Mouse (Mus musculus) hindbrain, embryonic 12.5 days (tissue): ENCODE data around the gene Nos1ap. TPM values are rescaled to one million over a fixed set of nuclear protein-coding genes. Genes with fewer than 3 reads are reported as not detected.

Source experiments
- ATAC-seq: fragments of 200-750 bp; cut with Nextera tagmentation; 2 replicates; pipeline ENCODE4 v1.8.0; 2017; ENCODE audit warnings: moderate TSS enrichment; ENCODE audit not compliant: low FRiP score
- H3K27ac ChIP-seq: fragments of 300-500 bp; sonication (generic); 2 replicates; pipeline ENCODE4 v1.5.1; 2016; ENCODE audit warnings: mild to moderate bottlenecking
- H3K27me3 ChIP-seq: fragments of 300-500 bp; sonication (generic); 2 replicates; pipeline ENCODE4 v1.6.1; 2016; ENCODE audit warnings: mild to moderate bottlenecking
- H3K36me3 ChIP-seq: fragments of 300-500 bp; sonication (generic); 2 replicates; pipeline ENCODE4 v1.6.1; 2016; ENCODE audit warnings: mild to moderate bottlenecking
- H3K4me1 ChIP-seq: fragments of 300-500 bp; sonication (generic); 2 replicates; pipeline ENCODE4 v1.6.1; 2016
- H3K4me2 ChIP-seq: fragments of 300-500 bp; sonication (generic); replicated peaks from 2 replicates; pipeline ENCODE4 v1.6.1; 2016; ENCODE audit warnings: mild to moderate bottlenecking
- H3K4me3 ChIP-seq: fragments of 300-500 bp; sonication (generic); 2 replicates; pipeline ENCODE4 v1.5.1; 2016; ENCODE audit warnings: mild to moderate bottlenecking
- H3K9ac ChIP-seq: fragments of 300-500 bp; sonication (generic); 2 replicates; pipeline ENCODE4 v1.6.1; 2016; ENCODE audit warnings: mild to moderate bottlenecking, moderate library complexity
- H3K9me3 ChIP-seq: fragments of 300-500 bp; sonication (generic); replicated peaks from 2 replicates; pipeline ENCODE4 v1.6.1; 2016; ENCODE audit warnings: mild to moderate bottlenecking
- WGBS: fragments of 180-500 bp; shearing (Covaris S2); methylation state at CpG from one replicate; pipeline ENCODE4 v1.1.7; 2016; 5-methylcytosine and 5-hydroxymethylcytosine counted together
- polyA plus RNA-seq: library from polyadenylated mRNA; unstranded; fragments of >200 nt; fragmentation: Nextera tagmentation; extraction: Ambion mirVana; gene quantifications from 2 replicates; pipeline ENCODE4 v1.2.1, GENCODE M21; 2016

Gene Nos1ap
- polyA plus RNA-seq, 1 experiment from 2014 or later: 22.7 TPM

DNA sequence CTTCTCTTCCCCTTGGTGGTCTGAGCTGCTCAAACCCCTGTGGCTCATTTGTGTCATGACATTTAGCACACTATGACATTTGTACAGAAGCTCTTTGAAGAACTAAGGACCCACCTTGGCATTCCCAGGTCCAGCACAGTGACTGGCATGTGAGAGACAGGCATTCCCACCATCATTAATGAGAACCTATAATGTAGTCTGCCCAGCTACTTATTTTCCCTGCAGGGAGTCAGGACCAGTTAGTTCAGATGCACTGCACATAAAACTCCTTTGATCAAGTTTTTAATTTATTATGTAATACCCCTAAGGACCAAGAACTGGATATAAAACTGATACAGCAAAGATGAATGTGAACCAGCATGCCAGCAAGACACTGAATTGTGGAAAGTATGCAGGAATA, 238.6 kb downstream of the Nos1ap start:
- ATAC-seq: no peak
- no peak overlapping the region for H3K9ac ChIP-seq
- H3K4me2 ChIP-seq: no peak overlapping the region
- H3K27ac ChIP-seq: no peak overlapping the region
- no peaks in the 10 kb centered on the region for H3K27me3 ChIP-seq
- H3K9me3 ChIP-seq: no peaks in the 10 kb centered on the region
- H3K4me3 ChIP-seq: no peak overlapping the region
- H3K4me1 ChIP-seq: no peaks in the 10 kb centered on the region
- no peaks in the 10 kb centered on the region for H3K36me3 ChIP-seq

- Histone ChIP-seq H3K4me3 (no peak overlapping the region), H3K9ac (no peak overlapping the region), H3K36me3 (no peaks in the 10 kb centered on the region), H3K27ac (no peak overlapping the region), H3K9me3 (no peaks in the 10 kb centered on the region), H3K27me3 (no peaks in the 10 kb centered on the region), H3K4me2 (no peak overlapping the region), H3K4me1 (no peaks in the 10 kb centered on the region)
- ATAC-seq: no peak
- WGBS: 76% methylated on average over 3 of the region's 3 CpGs
Measured at GRCm38 (mm10) chr1:170346266-170346665, 243.4 kb downstream of the Nos1ap start.

DNA sequence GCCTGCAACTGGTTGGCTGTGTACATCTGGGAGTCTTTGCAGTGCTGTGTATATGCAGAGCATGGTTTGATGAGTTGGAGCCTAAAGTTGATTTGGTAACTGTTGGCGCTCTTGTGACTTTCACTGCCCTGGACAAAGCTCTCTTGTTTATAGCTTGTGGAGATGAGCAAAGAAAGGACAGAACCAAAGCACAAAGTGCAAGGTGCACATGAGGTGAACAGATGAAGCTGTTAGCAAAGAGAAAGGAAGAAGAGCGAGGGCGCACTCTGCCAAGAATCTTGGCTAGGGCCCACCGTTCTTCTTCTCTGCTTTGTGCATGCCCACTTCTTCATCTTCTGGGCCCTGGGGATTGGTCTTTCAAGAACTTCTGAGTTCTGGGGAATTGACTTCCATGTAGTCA, 245.8 kb downstream of the Nos1ap start:
- Histone ChIP-seq H3K27ac (no peak overlapping the region), H3K4me3 (no peak overlapping the region), H3K4me2 (no peak overlapping the region), H3K9me3 (no peaks in the 10 kb centered on the region), H3K9ac (no peak overlapping the region), H3K27me3 (no peaks in the 10 kb centered on the region), H3K4me1 (no peaks in the 10 kb centered on the region), H3K36me3 (no peaks in the 10 kb centered on the region)
- WGBS: 100% methylated on average over 4 of the region's 4 CpGs
- ATAC-seq: no peak

DNA sequence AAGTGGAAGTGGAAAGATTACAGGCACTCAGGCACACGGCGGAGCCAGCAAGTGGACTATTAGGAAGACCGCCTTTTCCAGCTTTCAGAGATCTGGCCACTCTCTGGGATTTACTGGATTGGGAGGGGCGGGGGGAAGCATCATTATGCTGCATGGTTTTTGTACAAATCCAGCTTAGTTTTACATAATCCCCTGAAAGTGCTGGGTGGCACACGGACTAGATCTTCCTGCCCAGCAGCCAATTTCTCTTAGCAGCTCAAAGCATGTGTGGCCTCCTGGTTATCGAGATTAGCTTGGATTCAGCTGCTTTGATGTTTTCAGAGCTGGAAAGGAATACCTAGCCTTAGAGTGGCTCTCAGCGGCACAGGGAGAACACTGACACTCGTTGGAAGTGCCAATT, 246.6 kb downstream of the Nos1ap start:
- no peak for ATAC-seq
- H3K4me3 ChIP-seq: no peak overlapping the region
- H3K27ac ChIP-seq: no peak overlapping the region
- H3K9me3 ChIP-seq: no peaks in the 10 kb centered on the region
- H3K4me2 ChIP-seq: no peak overlapping the region
- H3K27me3 ChIP-seq: no peaks in the 10 kb centered on the region
- no peaks in the 10 kb centered on the region for H3K4me1 ChIP-seq
- H3K36me3 ChIP-seq: no peaks in the 10 kb centered on the region
- no peak overlapping the region for H3K9ac ChIP-seq
- 81% methylated on average over 8 of the region's 8 CpGs for WGBS

DNA sequence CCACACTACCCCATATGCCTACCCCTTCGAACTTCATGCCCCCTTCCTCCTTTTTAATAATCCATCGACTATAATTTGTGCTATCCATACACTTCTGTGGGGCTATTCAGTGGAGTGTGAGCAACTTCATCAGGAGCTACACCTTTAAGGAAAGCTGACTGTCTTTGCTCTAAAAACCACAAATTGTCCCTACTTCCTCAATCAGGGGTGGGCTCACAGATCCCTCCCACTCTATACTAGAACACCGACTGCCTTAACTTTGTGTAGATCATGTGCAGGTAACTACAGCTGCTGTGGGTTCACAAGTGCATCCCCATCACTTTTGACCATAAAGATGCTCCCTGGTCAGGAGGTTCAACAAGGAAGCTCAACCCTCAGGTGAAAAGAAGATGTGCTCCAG, 249.7 kb downstream of the Nos1ap start:
- WGBS: 91% methylated on average over 3 of the region's 3 CpGs
- H3K4me1 ChIP-seq: no peaks in the 10 kb centered on the region
- no peak overlapping the region for H3K4me2 ChIP-seq
- H3K27ac ChIP-seq: no peak overlapping the region
- no peaks in the 10 kb centered on the region for H3K27me3 ChIP-seq
- no peak for ATAC-seq
- no peaks in the 10 kb centered on the region for H3K9me3 ChIP-seq
- no peak overlapping the region for H3K9ac ChIP-seq
- H3K4me3 ChIP-seq: no peak overlapping the region
- no peaks in the 10 kb centered on the region for H3K36me3 ChIP-seq

GRCm38 (mm10) chr1:170332775-170333174, 256.9 kb downstream of the Nos1ap start:
- WGBS: 74% methylated on average over 4 of the region's 4 CpGs
- no peak for ATAC-seq

GRCm38 (mm10) chr1:170331926-170332325, 257.7 kb downstream of the Nos1ap start:
- no peak overlapping the region for H3K27ac ChIP-seq
- H3K4me3 ChIP-seq: no peak overlapping the region
- H3K4me1 ChIP-seq: no peaks in the 10 kb centered on the region
- no peaks in the 10 kb centered on the region for H3K36me3 ChIP-seq
- 78% methylated on average over 6 of the region's 6 CpGs for WGBS
- no peaks in the 10 kb centered on the region for H3K27me3 ChIP-seq
- no peaks in the 10 kb centered on the region for H3K9me3 ChIP-seq
- ATAC-seq: no peak
- no peak overlapping the region for H3K4me2 ChIP-seq
- H3K9ac ChIP-seq: no peak overlapping the region

More at GRCm38 (mm10) chr1:170332775-170333174, 256.9 kb downstream of the Nos1ap start:
- no peak overlapping the region for H3K9ac ChIP-seq
- no peak overlapping the region for H3K27ac ChIP-seq
- H3K27me3 ChIP-seq: no peaks in the 10 kb centered on the region
- H3K36me3 ChIP-seq: no peaks in the 10 kb centered on the region
- H3K4me3 ChIP-seq: no peak overlapping the region
- H3K4me2 ChIP-seq: no peak overlapping the region
- H3K4me1 ChIP-seq: no peaks in the 10 kb centered on the region
- no peaks in the 10 kb centered on the region for H3K9me3 ChIP-seq

DNA sequence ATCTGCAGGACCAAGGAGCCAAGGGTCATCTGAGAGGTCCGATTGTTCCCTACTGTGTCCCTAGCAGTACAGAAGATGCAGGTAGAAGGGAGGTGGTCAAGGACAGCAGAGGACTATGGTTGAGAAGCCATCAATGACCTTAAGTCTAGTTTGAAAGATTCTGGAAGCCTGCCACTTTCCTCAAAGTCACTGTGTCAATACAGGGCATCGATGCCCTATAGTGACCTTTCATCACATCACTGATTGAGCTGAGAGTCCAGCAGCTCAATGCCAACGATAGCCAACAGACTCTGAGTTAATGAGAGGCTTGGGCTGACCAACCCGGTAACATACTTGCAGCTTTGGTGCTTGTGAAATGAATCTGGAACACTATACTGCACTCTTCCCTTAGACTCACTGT, 264.4 kb downstream of the Nos1ap start:
- whole genome bisulfite sequencing: 93% methylated on average over 4 of the region's 4 CpGs
- H3K4me3 ChIP-seq: no peak overlapping the region
- no peaks in the 10 kb centered on the region for H3K36me3 ChIP-seq
- no peak for ATAC-seq
- no peaks in the 10 kb centered on the region for H3K4me1 ChIP-seq
- H3K27ac ChIP-seq: no peak overlapping the region
- no peaks in the 10 kb centered on the region for H3K27me3 ChIP-seq
- H3K9me3 ChIP-seq: no peaks in the 10 kb centered on the region
- no peak overlapping the region for H3K4me2 ChIP-seq
- no peak overlapping the region for H3K9ac ChIP-seq

DNA sequence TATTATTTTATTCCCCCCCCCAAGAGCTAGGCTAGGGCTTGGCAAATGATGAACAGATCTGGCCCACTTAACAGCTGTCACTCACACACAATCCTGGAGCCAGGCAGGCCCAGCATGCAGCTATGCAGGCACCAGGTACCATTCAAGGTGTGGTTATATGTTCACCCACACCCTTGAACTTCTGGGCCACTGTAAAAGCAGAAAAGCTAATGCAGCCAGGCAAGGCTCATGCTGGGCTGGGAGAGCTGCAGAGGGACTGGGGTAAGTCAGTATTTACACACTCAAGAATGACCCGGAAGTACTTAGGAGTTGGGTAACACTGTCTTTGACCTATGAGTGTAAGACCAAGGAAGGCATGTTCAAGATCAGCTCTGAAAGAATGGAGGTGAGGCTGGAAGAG, 265.3 kb downstream of the Nos1ap start:
- H3K4me2 ChIP-seq: no peak overlapping the region
- no peak overlapping the region for H3K9ac ChIP-seq
- H3K4me1 ChIP-seq: no peaks in the 10 kb centered on the region
- H3K27ac ChIP-seq: no peak overlapping the region
- ATAC-seq: no peak
- H3K9me3 ChIP-seq: no peaks in the 10 kb centered on the region
- H3K36me3 ChIP-seq: no peaks in the 10 kb centered on the region
- no peak overlapping the region for H3K4me3 ChIP-seq
- H3K27me3 ChIP-seq: no peaks in the 10 kb centered on the region
- 93% methylated on average over 1 of the region's 1 CpGs for WGBS

DNA sequence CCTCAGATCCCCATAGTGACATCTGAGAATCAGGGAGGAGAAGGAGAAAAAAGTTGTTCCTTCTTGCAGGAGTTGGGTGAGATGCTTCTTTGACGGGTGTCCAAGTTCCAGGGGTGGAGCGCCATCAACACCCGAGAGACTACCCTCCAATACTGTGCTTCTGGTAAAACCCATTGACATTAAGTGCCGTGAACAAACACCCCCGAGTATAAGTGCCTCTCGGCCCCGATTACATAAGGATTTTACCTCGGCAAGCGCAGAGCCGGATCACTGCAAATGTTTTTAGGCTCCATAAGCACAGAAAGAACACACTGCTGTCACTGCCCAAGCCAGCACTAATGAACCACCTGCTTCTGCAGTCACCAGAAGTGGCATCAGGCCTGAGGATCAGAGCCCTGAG, 266.7 kb downstream of the Nos1ap start:
- no peaks in the 10 kb centered on the region for H3K27me3 ChIP-seq
- H3K4me1 ChIP-seq: no peaks in the 10 kb centered on the region
- H3K4me2 ChIP-seq: no peak overlapping the region
- no peaks in the 10 kb centered on the region for H3K9me3 ChIP-seq
- H3K4me3 ChIP-seq: no peak overlapping the region
- ATAC-seq: no peak
- no peak overlapping the region for H3K9ac ChIP-seq
- 87% methylated on average over 10 of the region's 10 CpGs for WGBS
- H3K36me3 ChIP-seq: no peaks in the 10 kb centered on the region
- no peak overlapping the region for H3K27ac ChIP-seq

GRCm38 (mm10) chr1:170322046-170322445, 267.6 kb downstream of the Nos1ap start:
- Histone ChIP-seq H3K9me3 (no peaks in the 10 kb centered on the region), H3K36me3 (no peaks in the 10 kb centered on the region), H3K27me3 (no peaks in the 10 kb centered on the region), H3K27ac (no peak overlapping the region), H3K4me1 (no peaks in the 10 kb centered on the region), H3K4me3 (no peak overlapping the region), H3K4me2 (no peak overlapping the region), H3K9ac (no peak overlapping the region)
- WGBS: 90% methylated on average over 2 of the region's 2 CpGs
- ATAC-seq: no peak

DNA sequence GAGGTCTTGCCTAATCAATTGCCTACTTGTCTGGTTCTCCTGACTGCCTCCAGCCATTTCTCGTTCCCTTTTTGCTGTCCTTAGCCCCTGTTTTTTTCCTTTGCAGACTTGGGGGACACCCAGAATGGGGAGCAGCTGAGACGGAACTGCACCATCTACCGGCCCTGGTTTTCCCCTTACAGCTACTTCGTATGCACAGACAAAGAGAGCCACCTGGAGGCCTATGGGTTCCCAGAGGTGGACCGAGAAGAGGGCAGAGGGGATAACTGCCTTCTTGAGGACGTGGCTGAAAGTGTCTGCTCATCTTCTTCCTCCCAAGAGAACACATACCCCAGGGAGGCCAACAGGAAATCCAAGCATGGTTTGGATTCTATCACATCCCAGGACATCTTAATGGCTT, 278.2 kb downstream of the Nos1ap start:
- no peaks in the 10 kb centered on the region for H3K27me3 ChIP-seq
- no peak overlapping the region for H3K4me2 ChIP-seq
- WGBS: 74% methylated on average over 6 of the region's 6 CpGs
- H3K36me3 ChIP-seq: no peaks in the 10 kb centered on the region
- no peak overlapping the region for H3K9ac ChIP-seq
- no peak overlapping the region for H3K27ac ChIP-seq
- no peak for ATAC-seq
- no peaks in the 10 kb centered on the region for H3K4me1 ChIP-seq
- no peak overlapping the region for H3K4me3 ChIP-seq
- H3K9me3 ChIP-seq: no peaks in the 10 kb centered on the region

DNA sequence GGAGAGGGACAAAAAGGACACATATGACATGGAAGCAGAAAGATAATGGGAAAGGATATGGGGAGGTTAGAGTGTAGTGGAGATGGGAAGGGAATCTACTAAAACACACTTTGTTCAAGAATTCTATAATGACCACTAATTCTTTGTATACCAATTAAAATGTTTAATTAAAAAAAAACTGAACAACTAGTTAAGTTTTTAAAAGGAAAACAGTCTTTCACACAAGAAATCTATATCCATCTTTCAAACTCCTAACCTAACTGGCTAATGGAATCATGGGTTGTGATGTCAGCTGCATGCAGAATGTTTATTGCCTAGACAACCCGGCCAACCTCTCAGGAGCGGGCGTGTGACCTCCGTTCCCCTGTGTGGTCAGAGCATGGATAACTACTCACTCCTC, 281.2 kb downstream of the Nos1ap start, which contains the start of gene Spata46:
Gene Spata46, plus strand, starts transcription at position 301 of the 400 bp plus-strand sequence.
- H3K4me2 ChIP-seq: no peak within 1 kb of the TSS
- no peak for ATAC-seq
- no peaks in the 10 kb centered on the region for H3K36me3 ChIP-seq
- H3K27ac ChIP-seq: no peak within 1 kb of the TSS
- H3K9ac ChIP-seq: no peak within 1 kb of the TSS
- H3K4me3 ChIP-seq: no peak within 1 kb of the TSS
- 94% methylated on average over 4 of the region's 4 CpGs for WGBS
- H3K27me3 ChIP-seq: no peaks in the 10 kb centered on the region
- no peaks in the 10 kb centered on the region for H3K9me3 ChIP-seq
- no peaks in the 10 kb centered on the region for H3K4me1 ChIP-seq

GRCm38 (mm10) chr1:170306232-170306631, 283.4 kb downstream of the Nos1ap start, which contains the start of gene Gm7694:
Gene Gm7694 (minus strand): TSS chr1:170306332.
- Histone ChIP-seq H3K4me3 (no peak within 1 kb of the TSS), H3K9me3 (no peaks in the 10 kb centered on the region), H3K27ac (no peak within 1 kb of the TSS), H3K4me2 (no peak within 1 kb of the TSS), H3K36me3 (no peaks in the 10 kb centered on the region), H3K9ac (no peak within 1 kb of the TSS), H3K27me3 (no peaks in the 10 kb centered on the region), H3K4me1 (no peaks in the 10 kb centered on the region)
- ATAC-seq: no peak
- 98% methylated on average over 4 of the region's 4 CpGs for WGBS
